Mouse (Mus musculus) myocyte (in vitro differentiated cells): ENCODE measurements around the gene Celf2.

Experiments
- CEBPB ChIP-seq: IDR thresholded peaks from 2 replicates; pipeline ENCODE4 v1.6.1; 2011; ENCODE audit warnings: mild to moderate bottlenecking, moderate library complexity; ENCODE audit not compliant: poor library complexity, insufficient read depth, severe bottlenecking
- E2F4 ChIP-seq: IDR thresholded peaks from one replicate; pipeline ENCODE4 v1.6.1; 2011; ENCODE audit warnings: mild to moderate bottlenecking, control low read depth, moderate library complexity; ENCODE audit not compliant: insufficient read depth
- MAX ChIP-seq: IDR thresholded peaks from one replicate; pipeline ENCODE4 v1.6.1; 2011; ENCODE audit warnings: low read depth, mild to moderate bottlenecking, control low read depth
- MYOD1 ChIP-seq, 3 experiments: IDR thresholded peaks; one replicate each; pipeline ENCODE4 v1.6.1; 2011; ENCODE audit warnings: control low read depth in 2 of 3, low read depth in 2 of 3, mild to moderate bottlenecking in 2 of 3, moderate library complexity in 1 of 3; ENCODE audit not compliant: insufficient read length in 2 of 3, control insufficient read depth in 1 of 3
- MYOG ChIP-seq, 3 experiments: IDR thresholded peaks; one replicate each; pipeline ENCODE4 v1.6.1; 2011; ENCODE audit warnings: control low read depth in 2 of 3, low read depth in 2 of 3, mild to moderate bottlenecking in 2 of 3; ENCODE audit not compliant: insufficient read length in 2 of 3, control insufficient read depth in 1 of 3, insufficient read depth in 1 of 3
- POLR2A ChIP-seq: IDR thresholded peaks from one replicate; pipeline ENCODE4 v1.6.1; 2011; ENCODE audit warnings: low read depth, mild to moderate bottlenecking, control low read depth, moderate library complexity; ENCODE audit not compliant: insufficient read length
- POLR2AphosphoS2 ChIP-seq: IDR thresholded peaks from one replicate; pipeline ENCODE4 v1.6.1; 2011; ENCODE audit warnings: low read depth, control low read depth; ENCODE audit not compliant: insufficient read length
- REST ChIP-seq: IDR thresholded peaks from one replicate; pipeline ENCODE4 v1.6.1; 2011; ENCODE audit warnings: mild to moderate bottlenecking, control low read depth, moderate library complexity; ENCODE audit not compliant: insufficient read depth, insufficient read length
- SRF ChIP-seq: IDR thresholded peaks from one replicate; pipeline ENCODE4 v1.6.1; 2011; ENCODE audit warnings: low read depth; ENCODE audit not compliant: control insufficient read depth, insufficient read length
- TCF12 ChIP-seq: IDR thresholded peaks from one replicate; pipeline ENCODE4 v1.6.1; 2011; ENCODE audit warnings: mild to moderate bottlenecking, control low read depth; ENCODE audit not compliant: poor library complexity, insufficient read depth, severe bottlenecking
- TCF3 ChIP-seq: IDR thresholded peaks from one replicate; pipeline ENCODE4 v1.6.1; 2011; ENCODE audit warnings: low read depth, control low read depth; ENCODE audit not compliant: insufficient read length
- USF1 ChIP-seq: IDR thresholded peaks from one replicate; pipeline ENCODE4 v1.6.1; 2011; ENCODE audit warnings: low read depth, mild to moderate bottlenecking, control low read depth, moderate library complexity

DNA sequence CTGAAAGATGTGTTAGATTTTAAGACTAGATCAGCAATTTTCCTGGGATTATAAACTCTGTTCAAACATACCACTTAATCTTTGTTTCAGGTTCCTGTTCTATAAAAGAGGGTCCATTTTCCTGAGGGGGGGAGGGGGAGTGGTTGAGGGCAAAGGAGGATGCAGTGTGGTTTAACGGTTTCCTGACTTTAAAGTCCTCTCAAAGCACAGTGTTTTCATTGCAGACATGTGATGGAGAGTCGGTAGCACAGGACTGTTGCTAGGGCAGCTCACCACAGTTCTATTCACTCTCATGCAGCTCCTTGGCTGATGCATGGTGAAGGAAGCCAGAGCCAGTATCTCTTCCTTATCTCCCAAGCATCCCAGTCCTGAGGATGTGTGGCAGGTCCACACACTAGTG, 802.1 kb downstream of the Celf2 start:
- no peak for TF ChIP-seq POLR2A
- no peak for TF ChIP-seq CEBPB
- TF ChIP-seq SRF: no peak
- TF ChIP-seq REST: no peak
- no peak for TF ChIP-seq E2F4
- no peak for TF ChIP-seq POLR2AphosphoS2
- no peak for TF ChIP-seq USF1
- no peak for TF ChIP-seq MAX
- TF ChIP-seq MYOD1 (IDR thresholded peaks at IDR 0.05; ENCODE audit: control insufficient read depth in 1 of 3, insufficient read length in 2 of 3, low read depth in 2 of 3): no peak
- no peak for TF ChIP-seq MYOG (IDR thresholded peaks at IDR 0.05; ENCODE audit: control insufficient read depth in 1 of 3, insufficient read depth in 1 of 3, insufficient read length in 2 of 3, low read depth in 2 of 3)
- TF ChIP-seq TCF12: no peak
- no peak for TF ChIP-seq TCF3
